Comparison of ENCODE assay signal across 15 mouse cellular contexts in the genomic region with DNA sequence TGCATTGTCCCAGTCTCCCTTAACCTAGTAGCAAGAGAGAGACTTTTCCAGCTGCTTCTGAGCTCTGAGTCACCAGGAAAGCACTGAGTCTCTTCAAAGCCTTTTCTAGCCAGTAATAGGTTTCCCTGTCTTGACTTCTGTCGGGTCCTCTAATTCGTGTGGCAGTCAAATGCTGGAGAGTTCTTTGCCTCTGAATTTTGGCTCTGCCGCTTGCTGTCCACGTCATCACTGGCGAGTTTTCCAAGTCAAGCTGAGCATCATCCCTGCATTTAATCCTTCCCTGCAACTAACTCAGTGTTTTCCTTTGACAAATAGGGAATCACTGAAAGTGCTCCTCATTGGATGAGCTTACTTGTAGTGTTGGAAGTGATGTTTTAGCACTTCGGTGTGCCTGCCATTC. TPM values are rescaled to one million over a fixed set of nuclear protein-coding genes. Genes with fewer than 3 reads are reported as not detected.
DNase-seq lines count a peak whose midpoint lies in the region; ATAC-seq and TF ChIP-seq lines count a peak whose summit lies in the region.
"Had no signal": no experiment of that assay in that cellular context is flagged by ENCODE, and none has a peak within 500 bp of the region (broad histone marks: within the 10 kb centered on the region; RNA-seq: fewer than 3 reads in every experiment).

No protein-coding gene starts in this region.

- TF ChIP-seq EP300 in lung, postnatal 0 days (IDR thresholded peaks at IDR 0.05), result no peak

- H3K4me3 ChIP-seq in heart, embryonic 12.5 days, result no peak overlapping the region
- no peak overlapping the region for H3K4me3 ChIP-seq in lung, postnatal 0 days (ENCODE audit: low read depth, low read length)
- H3K4me3 ChIP-seq in small intestine, adult 2 months (ENCODE audit: low read depth, low read length), result no peak overlapping the region
- H3K4me3 ChIP-seq: embryonic facial prominence, embryonic 15.5 days; forebrain, embryonic 12.5 days; heart, embryonic 13.5 days; limb, embryonic 12.5 days; midbrain, embryonic 15.5 days had no signal

- TF ChIP-seq POLR2A in small intestine, adult 2 months (IDR thresholded peaks at IDR 0.05; ENCODE audit: low read depth, low read length), result no peak

- H3K36me3 ChIP-seq in heart, embryonic 12.5 days, result no peaks in the 10 kb centered on the region
- H3K36me3 ChIP-seq in lung, postnatal 0 days (ENCODE audit: insufficient read depth, low read length), result no peaks in the 10 kb centered on the region
- H3K36me3 ChIP-seq in small intestine, adult 2 months (ENCODE audit: control insufficient read depth, insufficient read depth, low read length), result no peaks in the 10 kb centered on the region
- H3K36me3 ChIP-seq: embryonic facial prominence, embryonic 15.5 days; forebrain, embryonic 12.5 days; heart, embryonic 13.5 days; limb, embryonic 12.5 days; midbrain, embryonic 15.5 days had no signal

- peaks cover 17% of the 10 kb centered on the region for H3K4me1 ChIP-seq in heart, embryonic 12.5 days (replicated peaks)
- H3K4me1 ChIP-seq in lung, postnatal 0 days (ENCODE audit: insufficient read depth, low read depth, low read length), result no peaks in the 10 kb centered on the region
- H3K4me1 ChIP-seq in small intestine, adult 2 months (ENCODE audit: control insufficient read depth, insufficient read depth, insufficient read length, low read length), result peaks cover 7% of the 10 kb centered on the region
- H3K4me1 ChIP-seq: forebrain, embryonic 12.5 days; midbrain, embryonic 15.5 days had no signal

- H3K27ac ChIP-seq in heart, embryonic 12.5 days (ENCODE audit: poor library complexity, severe bottlenecking), result no peak overlapping the region
- no peak overlapping the region for H3K27ac ChIP-seq in lung, postnatal 0 days (ENCODE audit: low read length)
- 0 out of 2 replicates have a peak overlapping the region, but pooled peaks have one; percentile 23 for H3K27ac ChIP-seq in small intestine, adult 2 months (ENCODE audit: insufficient read depth, low read depth, low read length)
- H3K27ac ChIP-seq: embryonic facial prominence, embryonic 15.5 days; forebrain, embryonic 12.5 days; heart, embryonic 13.5 days; limb, embryonic 12.5 days; liver, embryonic 14.5 days; midbrain, embryonic 15.5 days had no signal

- peak; percentile 92 for DNase-seq in heart, adult 11 months
- peak; percentile 5 for DNase-seq in lung, postnatal 0 days (ENCODE audit: low spot score)
- DNase-seq in lung, postnatal 36 days, result no peak
- peak; percentile 48 for DNase-seq in gastrocnemius, postnatal 10 days
- no peak for DNase-seq in embryo, embryonic 9.5 days (ENCODE audit: extremely low spot score)
- DNase-seq: adrenal gland, postnatal 10 days; kidney, adult 9 months had no signal

- no peak for ATAC-seq in heart, embryonic 12.5 days (ENCODE audit: insufficient number of reproducible peaks, low FRiP score)
- ATAC-seq in lung, postnatal 0 days, result no peak
- ATAC-seq: midbrain, embryonic 15.5 days had no signal

- no peaks in the 10 kb centered on the region for H3K9me3 ChIP-seq in heart, embryonic 12.5 days (replicated peaks)
- H3K9me3 ChIP-seq in lung, postnatal 0 days (ENCODE audit: low read length), result no peaks in the 10 kb centered on the region
- H3K9me3 ChIP-seq: embryonic facial prominence, embryonic 15.5 days; forebrain, embryonic 12.5 days; heart, embryonic 13.5 days; limb, embryonic 12.5 days; midbrain, embryonic 15.5 days had no signal

- H3K4me2 ChIP-seq in heart, embryonic 12.5 days, result no peak overlapping the region
- H3K4me2 ChIP-seq in lung, postnatal 0 days (replicated peaks; ENCODE audit: low read depth, low read length), result no peak overlapping the region
- H3K4me2 ChIP-seq: embryonic facial prominence, embryonic 15.5 days; forebrain, embryonic 12.5 days; heart, embryonic 13.5 days; limb, embryonic 12.5 days; midbrain, embryonic 15.5 days had no signal

- H3K27me3 ChIP-seq in heart, embryonic 12.5 days (replicated peaks), result no peaks in the 10 kb centered on the region
- H3K27me3 ChIP-seq in lung, postnatal 0 days (replicated peaks; ENCODE audit: insufficient read depth, low read length), result no peaks in the 10 kb centered on the region
- H3K27me3 ChIP-seq in small intestine, adult 2 months (ENCODE audit: control insufficient read depth, insufficient read depth, low read length), result no peaks in the 10 kb centered on the region
- H3K27me3 ChIP-seq: embryonic facial prominence, embryonic 15.5 days; forebrain, embryonic 12.5 days; limb, embryonic 12.5 days; midbrain, embryonic 15.5 days had no signal

- TF ChIP-seq CTCF in lung, postnatal 0 days (IDR thresholded peaks at IDR 0.05), result no peak
- no peak for TF ChIP-seq CTCF in small intestine, adult 2 months (IDR thresholded peaks at IDR 0.05; ENCODE audit: extremely low read depth, insufficient read length, insufficient replicate concordance, low read depth, low read length)

- H3K9ac ChIP-seq in heart, embryonic 12.5 days, result no peak overlapping the region
- H3K9ac ChIP-seq in lung, postnatal 0 days (replicated peaks; ENCODE audit: low read depth), result no peak overlapping the region
- H3K9ac ChIP-seq: embryonic facial prominence, embryonic 15.5 days; forebrain, embryonic 12.5 days; heart, embryonic 13.5 days; limb, embryonic 12.5 days; liver, embryonic 14.5 days; midbrain, embryonic 15.5 days had no signal

- 61% methylated on average over 6 of the region's 6 CpGs for WGBS in heart, embryonic 12.5 days
- WGBS in lung, postnatal 0 days, result 57% methylated on average over 6 of the region's 6 CpGs
- 72% methylated on average over 6 of the region's 6 CpGs for WGBS in small intestine, adult 2 months

RNA-seq across cellular contexts. Expression of a gene that starts 36.6 kb away (rescaled TPM):
- 51.7 and 54.7 TPM in 2 replicates for polyA plus RNA-seq in heart, embryonic 12.5 days (2016; fragmentation: Nextera tagmentation; extraction: Ambion mirVana)
- polyA plus RNA-seq in lung, postnatal 0 days (2015; fragmentation: Nextera tagmentation; extraction: Ambion mirVana), result 12.8 and 14.6 TPM in 2 replicates
- 10 to 100 TPM; 24.3 to 30.5 TPM for total RNA-seq in gastrocnemius, postnatal 10 days (2021)
- 0.84 and 1.7 TPM in 2 replicates for polyA plus RNA-seq in small intestine, adult 2 months (2012; rRNA removed)

Comparison
In these comparisons a context has a peak if more than half of its experiments do, and no peak if none do; other contexts are left out.
1. DNase-seq: peak in heart, adult 11 months (single experiment), lung, postnatal 0 days (single experiment) and gastrocnemius, postnatal 10 days (single experiment); none in lung, postnatal 36 days (single experiment) and embryo, embryonic 9.5 days (single experiment).